Mouse (Mus musculus): ENCODE data around the gene Tmem110. TPM values are rescaled to one million over a fixed set of nuclear protein-coding genes. Genes with fewer than 3 reads are reported as not detected.

Tmem110 gene
- polyA plus RNA-seq, 1 experiment: 40.5 TPM

DNA sequence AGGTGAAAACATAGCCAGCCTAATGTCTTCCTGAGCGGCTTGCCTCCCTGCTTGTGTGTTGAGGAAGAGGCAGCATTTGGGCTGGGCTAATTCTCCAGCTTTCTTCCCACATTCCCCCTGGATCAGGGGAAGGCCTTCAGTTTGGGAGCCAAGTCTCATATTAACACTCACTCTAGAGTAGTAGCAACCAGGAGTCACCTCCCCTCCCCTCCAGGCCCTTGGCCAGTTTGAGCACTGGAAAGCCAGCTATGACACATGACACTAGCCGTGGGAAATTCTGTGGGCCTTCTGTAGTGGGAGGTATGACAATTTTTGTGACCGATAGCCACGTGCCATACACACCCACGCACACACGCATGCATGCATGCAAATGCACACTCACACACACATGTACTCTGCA lies 80.6 kb downstream of the Tmem110 start:
- Histone ChIP-seq H3K4me1 (ENCODE audit: control insufficient read depth, insufficient read depth, insufficient read length, low read length) (peaks cover 4% of the 10 kb centered on the region; the same call in 1 of the 2 replicates), H3K4me3 (ENCODE audit: insufficient read depth, low read depth, low read length) (no peak overlapping the region), H3K27ac (replicated peaks; ENCODE audit: low read depth, low read length) (no peak overlapping the region)

- H3K4me1 ChIP-seq (ENCODE audit: control insufficient read depth, insufficient read depth, insufficient read length, low read length): peaks cover 4% of the 10 kb centered on the region; the same call in 1 of the 2 replicates
- H3K4me3 ChIP-seq (ENCODE audit: insufficient read depth, low read depth, low read length): no peak overlapping the region
- H3K27ac ChIP-seq (replicated peaks; ENCODE audit: low read depth, low read length): no peak overlapping the region
Observed at GRCm38 (mm10) chr14:30907814-30908265, 82.5 kb downstream of the Tmem110 start.

DNA sequence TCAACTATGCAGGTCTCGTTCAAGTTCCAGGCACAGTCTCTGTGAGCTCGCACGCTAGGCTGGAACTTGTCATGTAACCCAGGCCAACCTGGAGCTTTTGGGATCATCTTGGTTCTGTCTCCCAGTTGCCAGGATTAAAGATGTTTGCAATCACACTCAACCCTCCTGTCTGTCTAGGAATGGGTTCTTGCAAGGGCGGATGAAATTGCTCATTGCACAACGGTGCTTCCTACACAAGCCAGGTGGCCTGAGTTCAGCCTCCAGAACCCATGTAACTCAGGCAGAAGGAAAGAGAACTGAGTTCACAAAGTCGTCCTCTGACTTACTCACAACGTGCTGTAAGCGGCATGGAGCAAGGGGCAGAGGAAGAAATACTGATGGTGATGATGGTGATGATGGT lies 85.8 kb downstream of the Tmem110 start:
- Histone ChIP-seq H3K4me3 (ENCODE audit: insufficient read depth, low read depth, low read length) (no peak overlapping the region), H3K27ac (replicated peaks; ENCODE audit: low read depth, low read length) (no peak overlapping the region), H3K4me1 (ENCODE audit: control insufficient read depth, insufficient read depth, insufficient read length, low read length) (no peaks in the 10 kb centered on the region)

- Histone ChIP-seq H3K4me3 (ENCODE audit: insufficient read depth, low read depth, low read length) (no peak overlapping the region), H3K27ac (replicated peaks; ENCODE audit: low read depth, low read length) (no peak overlapping the region), H3K4me1 (ENCODE audit: control insufficient read depth, insufficient read depth, insufficient read length, low read length) (no peaks in the 10 kb centered on the region)
Observed at GRCm38 (mm10) chr14:30912641-30913040, 87.3 kb downstream of the Tmem110 start.

- Histone ChIP-seq H3K4me1 (ENCODE audit: control insufficient read depth, insufficient read depth, insufficient read length, low read length) (no peaks in the 10 kb centered on the region), H3K27ac (replicated peaks; ENCODE audit: low read depth, low read length) (no peak overlapping the region), H3K4me3 (ENCODE audit: insufficient read depth, low read depth, low read length) (no peak overlapping the region)
Observed at GRCm38 (mm10) chr14:30913404-30913803, 88.0 kb downstream of the Tmem110 start.

GRCm38 (mm10) chr14:30916516-30916915 lies 91.1 kb downstream of the Tmem110 start:
- no peak overlapping the region for H3K27ac ChIP-seq (replicated peaks; ENCODE audit: low read depth, low read length)
- no peak overlapping the region for H3K4me3 ChIP-seq (ENCODE audit: insufficient read depth, low read depth, low read length)
- H3K4me1 ChIP-seq (ENCODE audit: control insufficient read depth, insufficient read depth, insufficient read length, low read length): peaks cover 5% of the 10 kb centered on the region

DNA sequence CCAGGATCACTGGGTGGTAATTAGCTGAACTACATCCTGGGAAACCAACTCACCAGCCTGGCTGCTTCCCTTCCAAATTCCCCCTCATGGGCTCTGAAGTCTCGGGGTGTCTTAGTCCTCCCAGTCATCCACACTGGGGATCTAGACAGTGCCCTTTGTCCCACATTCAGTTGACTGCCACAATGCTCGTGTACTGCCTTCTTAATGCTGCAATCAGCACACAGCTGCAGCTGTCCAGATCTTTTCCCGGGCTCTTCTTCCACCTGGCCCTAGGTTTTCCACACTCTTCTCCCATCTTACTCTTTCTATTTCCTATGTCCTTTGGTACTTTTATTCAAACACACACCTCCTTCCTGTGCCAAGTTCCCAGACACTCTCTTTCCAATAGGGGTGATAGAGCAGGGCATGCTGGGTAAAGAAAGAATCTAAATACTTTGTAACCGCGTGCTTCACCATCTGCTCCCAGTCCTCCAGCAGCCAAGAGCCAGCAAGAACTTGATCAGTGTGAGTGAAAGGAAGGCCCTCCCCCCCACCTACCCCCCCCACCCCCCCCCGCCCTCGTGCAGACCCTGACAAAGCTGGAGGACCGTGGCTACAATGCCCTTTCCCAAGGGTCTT lies 96.8 kb downstream of the Tmem110 start:
- Histone ChIP-seq H3K4me3 (ENCODE audit: insufficient read depth, low read depth, low read length) (no peak overlapping the region), H3K4me1 (ENCODE audit: control insufficient read depth, insufficient read depth, insufficient read length, low read length) (peaks cover 10% of the 10 kb centered on the region), H3K27ac (replicated peaks; ENCODE audit: low read depth, low read length) (no peak overlapping the region)

DNA sequence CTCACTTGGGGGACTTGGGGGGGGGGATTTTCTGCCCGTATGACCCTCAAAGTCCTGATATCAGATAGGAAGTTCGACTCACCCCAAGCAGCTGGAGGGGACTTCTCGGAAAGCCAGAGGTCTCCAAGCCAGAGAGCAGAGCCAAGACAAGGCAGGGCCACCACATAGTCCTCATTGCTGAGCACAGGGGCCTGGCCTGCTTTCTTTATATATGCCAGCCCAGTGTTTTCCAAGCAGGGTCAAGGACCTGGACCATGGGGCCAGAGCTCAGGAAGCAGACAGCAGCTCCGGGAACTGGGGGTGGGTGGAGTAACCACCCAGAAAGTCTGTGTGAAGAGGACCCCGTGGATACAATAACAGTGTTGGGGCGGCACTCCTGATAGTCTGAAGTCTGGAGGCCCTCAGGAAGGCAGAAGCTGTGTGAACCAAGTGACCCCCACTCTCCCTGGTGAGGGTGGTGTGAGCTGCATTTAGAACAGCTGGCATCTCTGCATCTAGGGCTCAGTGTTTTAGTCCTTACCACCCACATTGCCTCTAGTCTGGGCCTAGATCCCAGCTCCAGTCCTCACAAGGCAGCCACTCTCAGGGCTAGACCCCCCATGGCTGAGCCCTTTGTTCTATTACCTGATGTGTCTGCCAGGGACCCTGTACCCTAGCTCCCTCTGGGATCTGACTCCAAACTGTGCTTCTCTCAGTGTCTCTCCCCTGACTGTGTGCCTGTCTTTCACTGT lies 98.2 kb downstream of the Tmem110 start, which contains the start of gene Itih3:
Gene Itih3 (minus strand): TSS at position 386 of the 731 bp plus-strand sequence.
- no peak within 1 kb of the TSS for H3K27ac ChIP-seq (replicated peaks; ENCODE audit: low read depth, low read length)
- H3K4me3 ChIP-seq (ENCODE audit: insufficient read depth, low read depth, low read length): no peak within 1 kb of the TSS
- peaks cover 10% of the 10 kb centered on the region for H3K4me1 ChIP-seq (ENCODE audit: control insufficient read depth, insufficient read depth, insufficient read length, low read length)

GRCm38 (mm10) chr14:30925492-30925891 lies 100.1 kb downstream of the Tmem110 start:
- H3K27ac ChIP-seq (replicated peaks; ENCODE audit: low read depth, low read length): no peak overlapping the region
- H3K4me3 ChIP-seq (ENCODE audit: insufficient read depth, low read depth, low read length): no peak overlapping the region
- peaks cover 10% of the 10 kb centered on the region for H3K4me1 ChIP-seq (ENCODE audit: control insufficient read depth, insufficient read depth, insufficient read length, low read length)

Other genes starting within 250 kb of the Tmem110 start
- gene Prkcd, start 199.4 kb upstream of the Tmem110 start, polyA plus RNA-seq (2012; ENCODE audit: insufficient read depth, insufficient read length, missing spikeins): 7.1 and 8.4 TPM in 2 replicates
- gene Rft1, start 171.2 kb upstream of the Tmem110 start, polyA plus RNA-seq (2012; ENCODE audit: insufficient read depth, insufficient read length, missing spikeins): 12.6 and 15.1 TPM in 2 replicates
- 8.2 and 8.3 TPM in 2 replicates for gene Sfmbt1, start 110.7 kb upstream of the Tmem110 start, polyA plus RNA-seq (2012; ENCODE audit: insufficient read depth, insufficient read length, missing spikeins)
- gene Mustn1, start 53.6 kb downstream of the Tmem110 start, polyA plus RNA-seq (2012; ENCODE audit: insufficient read depth, insufficient read length, missing spikeins): 6.8 and 12.9 TPM in 2 replicates
- gene Itih4, start 60.9 kb downstream of the Tmem110 start, polyA plus RNA-seq (2012; ENCODE audit: insufficient read depth, insufficient read length, missing spikeins): 0.96 and 1.3 TPM in 2 replicates
- gene Itih3, start 98.2 kb downstream of the Tmem110 start, polyA plus RNA-seq (2012; ENCODE audit: insufficient read depth, insufficient read length, missing spikeins): 0.55 TPM in 1 of 2 replicates, not detected in the other
- gene Itih1, start 117.7 kb downstream of the Tmem110 start, polyA plus RNA-seq (2012; ENCODE audit: insufficient read depth, insufficient read length, missing spikeins): 0.55 TPM in 1 of 2 replicates, not detected in the other
- gene Nek4, start 125.8 kb downstream of the Tmem110 start, polyA plus RNA-seq (2012; ENCODE audit: insufficient read depth, insufficient read length, missing spikeins): 4.9 and 5.0 TPM in 2 replicates
- 12.4 and 13.8 TPM in 2 replicates for gene Glt8d1, start 175.8 kb downstream of the Tmem110 start, polyA plus RNA-seq (2012; ENCODE audit: insufficient read depth, insufficient read length, missing spikeins)
- 153 and 202 TPM in 2 replicates for gene Spcs1, start 176.1 kb downstream of the Tmem110 start, polyA plus RNA-seq (2012; ENCODE audit: insufficient read depth, insufficient read length, missing spikeins)
- gene Pbrm1, start 193.5 kb downstream of the Tmem110 start, polyA plus RNA-seq (2012; ENCODE audit: insufficient read depth, insufficient read length, missing spikeins): 12.9 and 19.0 TPM in 2 replicates
- 25.5 and 43.9 TPM in 2 replicates for gene Gnl3, start 193.6 kb downstream of the Tmem110 start, polyA plus RNA-seq (2012; ENCODE audit: insufficient read depth, insufficient read length, missing spikeins)